Mouse (Mus musculus): ENCODE data around the gene Cryl1. TPM values are rescaled to one million over a fixed set of nuclear protein-coding genes. Genes with fewer than 3 reads are reported as not detected.

The Cryl1 gene
- total and polyA plus RNA-seq, 2 experiments from 2014 or later = 11.5 to 19.2 TPM

- WGBS = 80% methylated on average over 4 of the region's 4 CpGs
- ATAC-seq (no peak), DNase-seq (no peak)
- TF ChIP-seq CTCF (IDR thresholded peaks at IDR 0.05; ENCODE audit: low read depth) = no peak
- H3K4me3 ChIP-seq (ENCODE audit: low read depth, low read length) = no peak overlapping the region
- H3K27me3 ChIP-seq (ENCODE audit: insufficient read depth, low read length) = no peaks in the 10 kb centered on the region
- H3K4me2 ChIP-seq (ENCODE audit: low read depth) = no peak overlapping the region
- H3K9me3 ChIP-seq (ENCODE audit: low read length) = no peaks in the 10 kb centered on the region
- H3K36me3 ChIP-seq (ENCODE audit: insufficient read depth) = no peaks in the 10 kb centered on the region
- no peaks in the 10 kb centered on the region for H3K4me1 ChIP-seq (ENCODE audit: insufficient read depth)
- H3K27ac ChIP-seq (ENCODE audit: low read depth, low read length) = no peak overlapping the region
- H3K9ac ChIP-seq = no peak overlapping the region
Observed at GRCm38 (mm10) chr14:57391621-57392020, 6.7 kb downstream of the Cryl1 start.

- Histone ChIP-seq H3K4me2 (ENCODE audit: low read depth) (no peak overlapping the region), H3K9me3 (ENCODE audit: low read length) (no peaks in the 10 kb centered on the region), H3K9ac (no peak overlapping the region), H3K27ac (ENCODE audit: low read depth, low read length) (no peak overlapping the region), H3K4me1 (ENCODE audit: insufficient read depth) (no peaks in the 10 kb centered on the region), H3K36me3 (ENCODE audit: insufficient read depth) (no peaks in the 10 kb centered on the region), H3K27me3 (ENCODE audit: insufficient read depth, low read length) (no peaks in the 10 kb centered on the region), H3K4me3 (ENCODE audit: low read depth, low read length) (no peak overlapping the region)
- DNase-seq = no peak
- no peak for ATAC-seq
- 59% methylated on average over 14 of the region's 14 CpGs for WGBS
- no peak for TF ChIP-seq CTCF (IDR thresholded peaks at IDR 0.05; ENCODE audit: low read depth)
Observed at GRCm38 (mm10) chr14:57386758-57387561, 11.4 kb downstream of the Cryl1 start.

GRCm38 (mm10) chr14:57385667-57386066 is 12.7 kb downstream of the Cryl1 start:
- H3K4me2 ChIP-seq (ENCODE audit: low read depth) = no peak overlapping the region

DNA sequence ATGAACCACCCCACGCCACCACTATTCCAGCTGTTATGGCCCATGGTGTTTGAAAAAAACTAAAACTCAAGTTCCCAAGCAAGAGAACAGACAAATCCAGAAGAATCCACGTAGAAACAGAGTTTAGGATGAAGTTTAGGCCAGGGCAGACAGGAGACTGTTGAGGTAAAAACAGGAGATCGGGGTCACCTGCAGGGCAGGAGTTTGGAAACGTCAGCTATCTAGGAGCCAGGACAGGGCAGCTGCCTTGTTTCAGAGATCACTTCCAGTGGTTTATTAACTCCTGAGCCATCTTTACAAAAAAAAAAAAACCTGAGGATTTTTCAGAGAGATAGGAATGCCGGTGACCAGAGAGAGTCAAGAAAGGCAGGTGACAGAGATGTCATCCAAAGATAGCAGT is 20.8 kb downstream of the Cryl1 start:
- H3K4me1 ChIP-seq (ENCODE audit: insufficient read depth) = no peaks in the 10 kb centered on the region
- H3K4me2 ChIP-seq (ENCODE audit: low read depth) = no peak overlapping the region
- H3K9ac ChIP-seq = no peak overlapping the region
- H3K36me3 ChIP-seq (ENCODE audit: insufficient read depth) = no peaks in the 10 kb centered on the region
- WGBS = 88% methylated on average over 5 of the region's 5 CpGs
- TF ChIP-seq CTCF (IDR thresholded peaks at IDR 0.05; ENCODE audit: low read depth) = no peak
- H3K4me3 ChIP-seq (ENCODE audit: low read depth, low read length) = no peak overlapping the region
- no peak overlapping the region for H3K27ac ChIP-seq (ENCODE audit: low read depth, low read length)
- no peaks in the 10 kb centered on the region for H3K27me3 ChIP-seq (ENCODE audit: insufficient read depth, low read length)
- no peak for ATAC-seq
- no peaks in the 10 kb centered on the region for H3K9me3 ChIP-seq (ENCODE audit: low read length)
- DNase-seq = no peak

More at GRCm38 (mm10) chr14:57385667-57386066, 12.7 kb downstream of the Cryl1 start:
- ATAC-seq = no peak
- Histone ChIP-seq H3K4me1 (ENCODE audit: insufficient read depth) (no peaks in the 10 kb centered on the region), H3K4me3 (ENCODE audit: low read depth, low read length) (no peak overlapping the region), H3K36me3 (ENCODE audit: insufficient read depth) (no peaks in the 10 kb centered on the region), H3K27ac (ENCODE audit: low read depth, low read length) (no peak overlapping the region), H3K9ac (no peak overlapping the region), H3K9me3 (ENCODE audit: low read length) (no peaks in the 10 kb centered on the region), H3K27me3 (ENCODE audit: insufficient read depth, low read length) (no peaks in the 10 kb centered on the region)
- no peak for DNase-seq
- no peak for TF ChIP-seq CTCF (IDR thresholded peaks at IDR 0.05; ENCODE audit: low read depth)
- 87% methylated on average over 5 of the region's 5 CpGs for WGBS

DNA sequence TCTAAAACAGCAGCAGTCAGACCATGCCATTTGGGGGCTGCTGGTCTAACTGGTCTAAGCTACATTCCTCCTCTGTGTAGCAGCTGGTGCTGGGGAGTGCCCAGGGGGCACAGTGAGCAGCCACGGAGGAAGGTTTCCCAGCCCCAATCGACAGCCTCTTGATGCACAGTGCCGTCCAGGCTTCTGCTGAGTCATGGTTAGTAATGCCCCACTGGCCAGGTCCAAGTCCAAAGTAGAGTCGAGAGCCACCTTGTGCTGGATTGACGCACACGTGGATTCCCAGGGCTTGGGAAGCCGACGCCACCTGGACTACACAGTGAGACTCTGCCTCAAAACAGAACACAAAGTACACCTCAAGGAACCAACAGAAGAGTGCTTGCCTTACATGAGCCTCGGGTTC is 21.4 kb downstream of the Cryl1 start:
- Histone ChIP-seq H3K27ac (ENCODE audit: low read depth, low read length) (no peak overlapping the region), H3K27me3 (ENCODE audit: insufficient read depth, low read length) (no peaks in the 10 kb centered on the region), H3K9me3 (ENCODE audit: low read length) (no peaks in the 10 kb centered on the region), H3K36me3 (ENCODE audit: insufficient read depth) (no peaks in the 10 kb centered on the region), H3K9ac (no peak overlapping the region), H3K4me3 (ENCODE audit: low read depth, low read length) (no peak overlapping the region), H3K4me1 (ENCODE audit: insufficient read depth) (no peaks in the 10 kb centered on the region), H3K4me2 (ENCODE audit: low read depth) (no peak overlapping the region)
- ATAC-seq = no peak
- TF ChIP-seq CTCF (IDR thresholded peaks at IDR 0.05; ENCODE audit: low read depth) = no peak
- DNase-seq = no peak
- WGBS = 80% methylated on average over 9 of the region's 9 CpGs

DNA sequence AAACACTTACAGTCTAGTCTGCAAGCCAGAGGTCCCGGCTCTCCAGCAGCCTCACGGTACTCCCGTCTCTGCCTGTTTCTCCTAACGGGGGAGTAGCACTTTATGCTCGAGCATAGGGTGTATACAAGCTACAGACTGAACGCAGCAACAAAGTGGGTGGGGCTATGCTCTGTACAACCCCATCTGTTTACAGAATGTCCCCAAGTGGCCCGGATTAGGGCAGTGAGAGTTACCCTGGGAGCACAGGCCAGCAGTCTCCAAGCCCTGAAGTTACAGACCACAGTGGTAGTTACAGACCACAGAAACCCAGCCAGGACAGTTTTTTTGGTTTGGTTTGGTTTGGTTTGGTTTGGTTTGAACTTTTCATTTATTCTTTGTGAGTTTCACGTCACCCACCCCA is 22.3 kb downstream of the Cryl1 start:
- no peak overlapping the region for H3K4me3 ChIP-seq (ENCODE audit: low read depth, low read length)
- no peak for ATAC-seq

DNA sequence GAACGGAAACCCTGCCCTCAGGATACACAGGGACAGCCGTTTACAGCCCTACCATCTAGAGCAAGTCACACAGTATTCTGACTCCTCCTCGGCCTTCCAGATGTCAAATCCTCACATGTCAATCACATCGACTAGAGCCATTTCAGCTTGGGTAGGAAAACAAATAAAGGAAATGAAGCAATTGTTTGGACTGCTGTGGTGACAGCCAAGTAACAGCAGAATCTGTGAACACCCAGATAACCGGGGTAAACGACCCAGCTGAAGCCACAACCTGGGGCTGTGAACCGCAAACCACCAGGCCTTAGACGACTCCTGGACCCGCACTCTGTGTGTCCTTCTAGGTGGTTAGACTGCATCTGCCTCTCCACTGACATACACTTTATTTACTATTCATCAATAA is 23.1 kb downstream of the Cryl1 start:
- no peaks in the 10 kb centered on the region for H3K9me3 ChIP-seq (ENCODE audit: low read length)
- H3K36me3 ChIP-seq (ENCODE audit: insufficient read depth) = no peaks in the 10 kb centered on the region
- no peak for TF ChIP-seq CTCF (IDR thresholded peaks at IDR 0.05; ENCODE audit: low read depth)
- no peaks in the 10 kb centered on the region for H3K27me3 ChIP-seq (ENCODE audit: insufficient read depth, low read length)
- WGBS = 82% methylated on average over 9 of the region's 9 CpGs
- no peak overlapping the region for H3K4me3 ChIP-seq (ENCODE audit: low read depth, low read length)
- no peaks in the 10 kb centered on the region for H3K4me1 ChIP-seq (ENCODE audit: insufficient read depth)
- no peak overlapping the region for H3K27ac ChIP-seq (ENCODE audit: low read depth, low read length)
- ATAC-seq = no peak
- no peak for DNase-seq
- no peak overlapping the region for H3K4me2 ChIP-seq (ENCODE audit: low read depth)
- no peak overlapping the region for H3K9ac ChIP-seq

More for the DNA sequence above, 22.3 kb downstream of the Cryl1 start:
- Histone ChIP-seq H3K4me1 (ENCODE audit: insufficient read depth) (no peaks in the 10 kb centered on the region), H3K27me3 (ENCODE audit: insufficient read depth, low read length) (no peaks in the 10 kb centered on the region), H3K36me3 (ENCODE audit: insufficient read depth) (no peaks in the 10 kb centered on the region), H3K4me2 (ENCODE audit: low read depth) (no peak overlapping the region), H3K9me3 (ENCODE audit: low read length) (no peaks in the 10 kb centered on the region), H3K27ac (ENCODE audit: low read depth, low read length) (no peak overlapping the region), H3K9ac (no peak overlapping the region)
- no peak for DNase-seq
- no peak for TF ChIP-seq CTCF (IDR thresholded peaks at IDR 0.05; ENCODE audit: low read depth)
- WGBS = 72% methylated on average over 8 of the region's 8 CpGs

All from forebrain, postnatal 0 days (tissue).